25 mouse cellular contexts compared by ENCODE assay signal in the genomic region with DNA sequence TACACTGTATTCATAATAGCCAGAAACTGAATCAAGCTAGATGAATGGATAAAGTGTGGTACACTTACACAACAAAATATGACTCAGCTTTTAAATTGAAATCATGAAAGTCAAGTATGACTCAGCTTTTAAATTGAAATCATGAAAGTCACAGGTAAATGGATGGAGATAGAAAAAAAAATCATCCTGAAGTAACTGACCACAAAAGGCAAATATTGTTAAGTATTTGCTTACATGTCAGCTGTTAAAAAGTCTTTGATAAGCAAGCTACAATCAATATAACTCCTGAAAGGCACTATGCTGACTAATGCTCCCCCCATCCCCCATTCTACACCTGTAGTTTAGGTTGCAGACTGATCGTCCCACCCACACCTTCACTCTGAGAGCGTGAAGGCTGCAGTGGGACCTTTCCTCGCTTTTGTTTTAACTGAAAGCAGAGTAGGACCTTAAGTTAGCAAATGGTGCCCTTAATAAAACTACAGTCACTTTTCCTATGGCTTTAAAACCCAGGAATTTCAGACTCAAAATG.
"Had no signal": no experiment of that assay in that cellular context is flagged by ENCODE, and none has a peak within 500 bp of the region (broad histone marks: within the 10 kb centered on the region; RNA-seq: fewer than 3 reads in every experiment).

No protein-coding gene starts in this region.

- DNase-seq: gastrocnemius, adult 2 months; gastrocnemius, postnatal 10 days; gastrocnemius, postnatal 25 days; heart, adult 18-20 months; heart, postnatal 14 days; heart, postnatal 36 days; kidney, adult 11 months; kidney, adult 2 months; kidney, adult 9 months; kidney, postnatal 14 days; kidney, postnatal 36 days had no signal

- H3K4me1 ChIP-seq: hindbrain, embryonic 15.5 days; kidney, embryonic 15.5 days; limb, embryonic 13.5 days had no signal

- H3K27me3 ChIP-seq: heart, embryonic 13.5 days; heart, embryonic 15.5 days; hindbrain, embryonic 13.5 days; hindbrain, embryonic 15.5 days; kidney, embryonic 15.5 days; limb, embryonic 13.5 days; limb, embryonic 15.5 days; liver, embryonic 12.5 days had no signal

- H3K36me3 ChIP-seq: hindbrain, embryonic 15.5 days had no signal

- H3K9ac ChIP-seq: heart, embryonic 13.5 days; heart, embryonic 15.5 days; hindbrain, embryonic 13.5 days; hindbrain, embryonic 15.5 days; kidney, embryonic 15.5 days; limb, embryonic 13.5 days; limb, embryonic 15.5 days; liver, embryonic 12.5 days; liver, embryonic 14.5 days had no signal

- H3K4me3 ChIP-seq: gastrocnemius, adult 2 months; heart, embryonic 13.5 days; heart, embryonic 15.5 days; hindbrain, embryonic 13.5 days; hindbrain, embryonic 15.5 days; kidney, embryonic 15.5 days; left cerebral cortex, adult 2 months; limb, embryonic 13.5 days; limb, embryonic 15.5 days; liver, embryonic 12.5 days had no signal

- H3K4me2 ChIP-seq: heart, embryonic 11.5 days; heart, embryonic 13.5 days; heart, embryonic 15.5 days; hindbrain, embryonic 13.5 days; hindbrain, embryonic 15.5 days; kidney, embryonic 15.5 days; limb, embryonic 13.5 days; limb, embryonic 15.5 days; liver, embryonic 12.5 days had no signal

- H3K27ac ChIP-seq: gastrocnemius, adult 2 months; heart, embryonic 13.5 days; heart, embryonic 15.5 days; hindbrain, embryonic 13.5 days; hindbrain, embryonic 15.5 days; hindbrain, postnatal 0 days; kidney, embryonic 15.5 days; kidney, postnatal 0 days; left cerebral cortex, adult 2 months; limb, embryonic 13.5 days; limb, embryonic 15.5 days; liver, embryonic 12.5 days; liver, embryonic 14.5 days had no signal

- H3K9me3 ChIP-seq: heart, embryonic 13.5 days; heart, embryonic 15.5 days; hindbrain, embryonic 13.5 days; hindbrain, embryonic 15.5 days; kidney, embryonic 15.5 days; limb, embryonic 13.5 days; limb, embryonic 15.5 days; liver, embryonic 12.5 days had no signal

- ATAC-seq: hindbrain, postnatal 0 days; intestine, embryonic 16.5 days; liver, embryonic 12.5 days had no signal
